22 mouse cellular contexts compared by ENCODE assay signal in genomic region chr4:97585170-97585569, GRCm38 (mm10).
DNase-seq lines count a peak whose midpoint lies in the region; ATAC-seq and TF ChIP-seq lines count a peak whose summit lies in the region.
"Had no signal": no experiment of that assay in that cellular context is flagged by ENCODE, and none has a peak within 500 bp of the region (broad histone marks: within the 10 kb centered on the region; RNA-seq: fewer than 3 reads in every experiment).

No protein-coding gene starts in this region.

- H3K4me1 ChIP-seq in forebrain, embryonic 12.5 days: peaks cover 29% of the 10 kb centered on the region
- H3K4me1 ChIP-seq in forebrain, postnatal 0 days (ENCODE audit: insufficient read depth): 0 out of 2 replicates have a peak, but pooled peaks cover 4% of the 10 kb centered on the region
- H3K4me1 ChIP-seq in forebrain, embryonic 13.5 days: peaks cover 39% of the 10 kb centered on the region
- H3K4me1 ChIP-seq in hindbrain, postnatal 0 days (ENCODE audit: insufficient read depth, low read length): no peaks in the 10 kb centered on the region
- H3K4me1 ChIP-seq: heart, embryonic 13.5 days had no signal

- no peak for ATAC-seq in forebrain, embryonic 12.5 days (ENCODE audit: low FRiP score)
- ATAC-seq in forebrain, postnatal 0 days: no peak
- ATAC-seq in forebrain, embryonic 13.5 days: no peak
- no peak for ATAC-seq in hindbrain, postnatal 0 days
- ATAC-seq in cerebellum, adult (ENCODE audit: insufficient number of reproducible peaks, low FRiP score, low TSS enrichment): no peak
- ATAC-seq in frontal cortex, adult (ENCODE audit: low TSS enrichment): no peak
- ATAC-seq: activated CD4-positive, CD25-positive, alpha-beta regulatory T cell, adult 4 months; CD4-positive, CD25-positive, alpha-beta regulatory T cell, adult 4 months had no signal

- no peak overlapping the region for H3K9ac ChIP-seq in forebrain, embryonic 12.5 days
- no peak overlapping the region for H3K9ac ChIP-seq in forebrain, postnatal 0 days
- H3K9ac ChIP-seq in forebrain, embryonic 13.5 days: peak overlapping the region; percentile 55
- H3K9ac ChIP-seq in hindbrain, postnatal 0 days (replicated peaks; ENCODE audit: low read length): peak overlapping the region; percentile 24; the same call in 1 of the 2 replicates
- H3K9ac ChIP-seq: heart, embryonic 13.5 days; liver, embryonic 14.5 days; midbrain, embryonic 12.5 days had no signal

- TF ChIP-seq CTCF in forebrain, postnatal 0 days (IDR thresholded peaks at IDR 0.05; ENCODE audit: low read depth): no peak
- TF ChIP-seq CTCF in hindbrain, postnatal 0 days (IDR thresholded peaks at IDR 0.05; ENCODE audit: low read depth): no peak

- no peaks in the 10 kb centered on the region for H3K27me3 ChIP-seq in forebrain, embryonic 12.5 days
- no peaks in the 10 kb centered on the region for H3K27me3 ChIP-seq in forebrain, postnatal 0 days (ENCODE audit: insufficient read depth, low read length)
- H3K27me3 ChIP-seq in forebrain, embryonic 13.5 days: no peaks in the 10 kb centered on the region
- no peaks in the 10 kb centered on the region for H3K27me3 ChIP-seq in hindbrain, postnatal 0 days (ENCODE audit: insufficient read depth, low read length)
- H3K27me3 ChIP-seq: heart, embryonic 13.5 days had no signal

- 34% methylated on average over 7 of the region's 7 CpGs for WGBS in forebrain, embryonic 12.5 days
- 31% methylated on average over 7 of the region's 7 CpGs for WGBS in forebrain, postnatal 0 days
- WGBS in forebrain, embryonic 13.5 days: 26% methylated on average over 7 of the region's 7 CpGs
- 58% methylated on average over 7 of the region's 7 CpGs for WGBS in hindbrain, postnatal 0 days

- H3K9me3 ChIP-seq in forebrain, embryonic 12.5 days: no peaks in the 10 kb centered on the region
- H3K9me3 ChIP-seq in forebrain, postnatal 0 days (ENCODE audit: low read length): no peaks in the 10 kb centered on the region
- no peaks in the 10 kb centered on the region for H3K9me3 ChIP-seq in forebrain, embryonic 13.5 days (replicated peaks)
- H3K9me3 ChIP-seq in hindbrain, postnatal 0 days (ENCODE audit: low read length): no peaks in the 10 kb centered on the region
- H3K9me3 ChIP-seq: heart, embryonic 13.5 days; limb, embryonic 13.5 days; midbrain, embryonic 12.5 days had no signal

- H3K27ac ChIP-seq in forebrain, embryonic 12.5 days: no peak overlapping the region
- no peak overlapping the region for H3K27ac ChIP-seq in forebrain, postnatal 0 days (ENCODE audit: low read depth, low read length)
- H3K27ac ChIP-seq in forebrain, embryonic 13.5 days: peak overlapping the region; percentile 60
- H3K27ac ChIP-seq in hindbrain, postnatal 0 days: no peak overlapping the region
- H3K27ac ChIP-seq: heart, embryonic 13.5 days; limb, embryonic 13.5 days; liver, embryonic 14.5 days; midbrain, embryonic 12.5 days; stomach, postnatal 0 days had no signal

- H3K4me2 ChIP-seq in forebrain, embryonic 12.5 days: peak overlapping the region; percentile 55
- H3K4me2 ChIP-seq in forebrain, postnatal 0 days (ENCODE audit: low read depth): no peak overlapping the region
- peak overlapping the region; percentile 60 for H3K4me2 ChIP-seq in forebrain, embryonic 13.5 days
- peak overlapping the region; percentile 57 for H3K4me2 ChIP-seq in hindbrain, postnatal 0 days (ENCODE audit: low read depth, low read length)
- H3K4me2 ChIP-seq: heart, embryonic 13.5 days had no signal

- no peak for DNase-seq in forebrain, postnatal 0 days
- peak; percentile 67 for DNase-seq in Muller cell, postnatal 12 days (ENCODE audit: inconsistent ontology term)
- DNase-seq in hindbrain, postnatal 0 days (ENCODE audit: low spot score): no peak
- no peak for DNase-seq in gastrocnemius, postnatal 14 days
- DNase-seq: adrenal gland, postnatal 10 days; cerebellum, adult 11 months; heart, adult 11 months; kidney, adult 9 months; kidney, postnatal 25 days; layer of hippocampus, adult 9-11 months had no signal

- intact Hi-C loops in gastrocnemius, postnatal 14 days (cut with DNase I; ENCODE audit: low total_unique reads): no loop called here

- H3K36me3 ChIP-seq in forebrain, embryonic 12.5 days (replicated peaks): no peaks in the 10 kb centered on the region
- no peaks in the 10 kb centered on the region for H3K36me3 ChIP-seq in forebrain, postnatal 0 days (ENCODE audit: insufficient read depth)
- H3K36me3 ChIP-seq in forebrain, embryonic 13.5 days (ENCODE audit: poor library complexity, severe bottlenecking): no peaks in the 10 kb centered on the region
- no peaks in the 10 kb centered on the region for H3K36me3 ChIP-seq in hindbrain, postnatal 0 days (ENCODE audit: insufficient read depth, low read length)
- H3K36me3 ChIP-seq: heart, embryonic 13.5 days; limb, embryonic 13.5 days; midbrain, embryonic 12.5 days had no signal

- H3K4me3 ChIP-seq in forebrain, embryonic 12.5 days (replicated peaks): 0 out of 2 replicates have a peak overlapping the region, but pooled peaks have one; percentile 8
- H3K4me3 ChIP-seq in forebrain, postnatal 0 days (ENCODE audit: low read depth, low read length): no peak overlapping the region
- peak overlapping the region; percentile 48 for H3K4me3 ChIP-seq in forebrain, embryonic 13.5 days
- H3K4me3 ChIP-seq in hindbrain, postnatal 0 days (ENCODE audit: low read length): peak overlapping the region; percentile 37
- H3K4me3 ChIP-seq: heart, embryonic 13.5 days; myocyte had no signal

Comparison
In these comparisons a context has a peak if more than half of its experiments do, and no peak if none do; other contexts are left out.
1. H3K9ac ChIP-seq: peak in forebrain, embryonic 13.5 days (single experiment) and hindbrain, postnatal 0 days (single experiment); none in forebrain, embryonic 12.5 days (single experiment) and forebrain, postnatal 0 days (single experiment).